Mouse (Mus musculus) left cerebral cortex, postnatal 14 days (tissue): ENCODE results near the gene Eml1. TPM values are rescaled to one million over a fixed set of nuclear protein-coding genes. Genes with fewer than 3 reads are reported as not detected.

Source experiments
- DNase-seq, 2 experiments: peaks; one replicate each; pipeline ENCODE4 v3.0.0; 2021 to 2022; ENCODE audit warnings: low spot score in 2 of 2, mixed read lengths in 1 of 2
- intact Hi-C: fragments of 180-260 bp; cut with DNase I; formaldehyde crosslinking; loops from one replicate; pipeline ENCODE4 v1.15.1; 2025
- total RNA-seq, 2 experiments: library from RNA; stranded (reverse); gene quantifications; 2 replicates each; pipeline ENCODE4 v1.2.3; 2021

Gene Eml1
- total RNA-seq, 2 experiments from 2014 or later = 62.1 to 77.0 TPM

GRCm38 (mm10) chr12:108579156-108579871 lies 208.6 kb downstream of the Eml1 start:
- DNase-seq = peak; percentile 34 to 60
- intact Hi-C loops = no loop called here

- DNase-seq = no peak
Measured at GRCm38 (mm10) chr12:108583775-108584174, 213.0 kb downstream of the Eml1 start.

More at GRCm38 (mm10) chr12:108583775-108584174, 213.0 kb downstream of the Eml1 start:
- intact Hi-C loops = no loop called here

Other genes with a start within 250 kb of the Eml1 start
- 100 to 1,000 TPM; 123 to 127 TPM for gene Setd3, start 191.6 kb upstream of the Eml1 start, total RNA-seq
- gene Ccnk, start 191.4 kb upstream of the Eml1 start, total RNA-seq = 10 to 100 TPM; 32.4 TPM
- gene Ccdc85c, start 95.5 kb upstream of the Eml1 start, total RNA-seq = 10 to 100 TPM; 63.8 to 64.7 TPM
- 1 to 10 TPM; 6.4 to 8.5 TPM for gene Hhipl1, start 64.7 kb upstream of the Eml1 start, total RNA-seq
- 100 to 1,000 TPM; 258 to 270 TPM for gene Cyp46a1, start 36.6 kb upstream of the Eml1 start, total RNA-seq
- gene Evl, start 183.8 kb downstream of the Eml1 start, total RNA-seq = 100 to 1,000 TPM; 285 to 314 TPM